Mouse (Mus musculus) liver, embryonic 14.5 days (tissue): ENCODE results near the gene Psg25.
"Not testable (repeated sequence)": the region's sequence is repeated elsewhere in the genome, so short reads cannot be mapped to it uniquely, and the experiment has no call there.

ENCODE experiments used
- CTCF ChIP-seq: IDR thresholded peaks from 2 replicates; pipeline ENCODE4 v1.5.1; 2016; ENCODE audit warnings: antibody characterized with exemption, low read depth, control low read depth
- EP300 ChIP-seq: IDR thresholded peaks from 2 replicates; pipeline ENCODE4 v1.6.1; 2016; ENCODE audit warnings: antibody characterized with exemption, low read depth

GRCm38 (mm10) chr7:18512848-18513247 lies 19.2 kb downstream of the Psg25 start:
- not testable (repeated sequence) for TF ChIP-seq EP300, CTCF
